Mouse (Mus musculus): ENCODE results near the gene Nkx6-1.

Gene Nkx6-1

GRCm38 (mm10) chr5:101664945-101665615 is at the start of gene Nkx6-1:
TSS of gene Nkx6-1 (minus strand) at chr5:101664996.
- peak; percentile 87 for DNase-seq (ENCODE audit: inconsistent ontology term)

- no peak for DNase-seq (ENCODE audit: inconsistent ontology term)
Measured at GRCm38 (mm10) chr5:101713064-101713613, 48.3 kb upstream of the Nkx6-1 start.

- DNase-seq (ENCODE audit: inconsistent ontology term) = no peak
Measured at GRCm38 (mm10) chr5:101703374-101704260, 38.8 kb upstream of the Nkx6-1 start.

GRCm38 (mm10) chr5:101702636-101703035 is 37.8 kb upstream of the Nkx6-1 start:
- no peak for DNase-seq (ENCODE audit: inconsistent ontology term)

GRCm38 (mm10) chr5:101700607-101701006 is 35.8 kb upstream of the Nkx6-1 start:
- DNase-seq (ENCODE audit: inconsistent ontology term) = peak; percentile 10

- no peak for DNase-seq (ENCODE audit: inconsistent ontology term)
Measured at GRCm38 (mm10) chr5:101688581-101688980, 23.8 kb upstream of the Nkx6-1 start.

GRCm38 (mm10) chr5:101683340-101683739 is 18.5 kb upstream of the Nkx6-1 start:
- no peak for DNase-seq (ENCODE audit: inconsistent ontology term)

GRCm38 (mm10) chr5:101680338-101680737 is 15.5 kb upstream of the Nkx6-1 start:
- no peak for DNase-seq (ENCODE audit: inconsistent ontology term)

GRCm38 (mm10) chr5:101669381-101669780 is 4.6 kb upstream of the Nkx6-1 start:
- no peak for DNase-seq (ENCODE audit: inconsistent ontology term)

GRCm38 (mm10) chr5:101668475-101668874 is 3.7 kb upstream of the Nkx6-1 start:
- no peak for DNase-seq (ENCODE audit: inconsistent ontology term)

GRCm38 (mm10) chr5:101668028-101668427 is 3.2 kb upstream of the Nkx6-1 start:
- DNase-seq (ENCODE audit: inconsistent ontology term) = no peak

GRCm38 (mm10) chr5:101667263-101667990 is 2.6 kb upstream of the Nkx6-1 start:
- DNase-seq (ENCODE audit: inconsistent ontology term) = no peak

- no peak for DNase-seq (ENCODE audit: inconsistent ontology term)
Measured at GRCm38 (mm10) chr5:101666713-101667112, 1.9 kb upstream of the Nkx6-1 start.

- DNase-seq (ENCODE audit: inconsistent ontology term) = no peak
Measured at GRCm38 (mm10) chr5:101666091-101666490, 1.3 kb upstream of the Nkx6-1 start.

- DNase-seq (ENCODE audit: inconsistent ontology term) = no peak
Measured at GRCm38 (mm10) chr5:101664423-101664921, 324 bp downstream of the Nkx6-1 start.

GRCm38 (mm10) chr5:101663621-101664422 is 974 bp downstream of the Nkx6-1 start:
- no peak for DNase-seq (ENCODE audit: inconsistent ontology term)

GRCm38 (mm10) chr5:101663176-101663575 is 1.6 kb downstream of the Nkx6-1 start:
- DNase-seq (ENCODE audit: inconsistent ontology term) = no peak

GRCm38 (mm10) chr5:101662485-101662884 is 2.3 kb downstream of the Nkx6-1 start:
- DNase-seq (ENCODE audit: inconsistent ontology term) = no peak

- DNase-seq (ENCODE audit: inconsistent ontology term) = no peak
Measured at GRCm38 (mm10) chr5:101661561-101662211, 3.1 kb downstream of the Nkx6-1 start.

- no peak for DNase-seq (ENCODE audit: inconsistent ontology term)
Measured at GRCm38 (mm10) chr5:101660666-101661065, 4.1 kb downstream of the Nkx6-1 start.
